Mouse (Mus musculus): ENCODE data around the gene Ssr2. TPM values are rescaled to one million over a fixed set of nuclear protein-coding genes. Genes with fewer than 3 reads are reported as not detected.

Ssr2 gene
- total and polyA plus RNA-seq, 3 experiments: 65.3 to 80.0 (median 67.6) TPM

DNA sequence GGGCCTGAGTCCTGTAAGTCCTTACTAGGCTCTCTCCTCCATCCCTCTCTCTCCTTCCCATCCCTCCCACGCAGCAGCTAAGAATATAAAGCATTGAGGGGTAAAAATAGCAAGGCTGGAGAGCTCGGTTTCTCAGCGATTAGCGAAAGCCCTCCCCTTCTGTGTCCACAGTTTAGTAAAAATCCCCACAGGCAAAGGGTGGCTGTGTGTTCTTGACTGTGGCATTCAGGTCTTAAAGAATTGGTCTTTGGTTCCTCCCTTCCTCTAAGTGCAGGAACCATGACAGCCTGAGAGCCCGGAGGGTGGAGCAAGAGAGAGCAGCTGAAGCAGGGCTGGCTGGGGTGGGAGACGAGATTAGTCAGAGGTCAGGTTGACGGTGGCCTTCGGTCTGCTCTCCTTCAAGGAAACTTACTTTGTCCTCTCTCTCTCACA lies 60.9 kb downstream of the Ssr2 start:
- H3K36me3 ChIP-seq (ENCODE audit: control insufficient read depth, insufficient read depth, low read length): peaks cover 8% of the 10 kb centered on the region
- H3K9ac ChIP-seq (ENCODE audit: low read depth, low read length): no peak overlapping the region
- no peaks in the 10 kb centered on the region for H3K27me3 ChIP-seq (ENCODE audit: control insufficient read depth, insufficient read depth, low read length)
- WGBS: 39% methylated on average over 8 of the region's 8 CpGs
- DNase-seq: peak in 1 of 2 experiments; percentile 24
- H3K27ac ChIP-seq: peak overlapping the region; percentile 13; the same call in 1 of the 2 replicates
- peaks cover 5% of the 10 kb centered on the region for H3K4me1 ChIP-seq (ENCODE audit: control insufficient read depth, insufficient read depth, low read length)
- no peak for TF ChIP-seq POLR2A (IDR thresholded peaks at IDR 0.05; ENCODE audit: insufficient read depth, low read depth, low read length)
- TF ChIP-seq EP300 (IDR thresholded peaks at IDR 0.05; ENCODE audit: insufficient read depth, low read depth, low read length): no peak
- TF ChIP-seq CTCF (IDR thresholded peaks at IDR 0.05): no peak
- no peaks in the 10 kb centered on the region for H3K79me2 ChIP-seq (replicated peaks; ENCODE audit: control insufficient read depth, insufficient read depth, low read length)
- no peak overlapping the region for H3K4me3 ChIP-seq
- intact Hi-C loops (cut with DNase I): no loop called here

DNA sequence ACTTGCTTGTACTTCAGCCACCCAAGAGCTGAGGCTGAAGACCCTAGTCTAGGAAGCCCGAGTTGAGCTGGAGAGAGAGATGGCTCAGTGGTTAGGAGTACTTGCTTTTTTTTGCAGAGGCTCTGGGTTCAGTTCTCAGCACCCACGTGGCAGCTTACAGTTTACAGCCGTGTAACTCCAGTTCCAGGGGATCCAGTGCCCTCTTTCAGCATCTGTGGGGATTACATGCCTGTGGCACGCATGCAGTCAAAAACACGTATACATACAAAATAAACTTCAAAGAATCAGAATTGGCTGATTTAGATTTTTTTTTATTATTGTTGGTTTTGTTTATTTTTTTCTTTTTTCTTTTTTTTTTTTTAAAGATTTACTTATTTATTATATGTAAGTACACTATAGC lies 61.5 kb downstream of the Ssr2 start:
- DNase-seq: no peak
- WGBS: 92% methylated on average over 5 of the region's 5 CpGs
- H3K9ac ChIP-seq (ENCODE audit: low read depth, low read length): no peak overlapping the region
- H3K36me3 ChIP-seq (ENCODE audit: control insufficient read depth, insufficient read depth, low read length): peaks cover 8% of the 10 kb centered on the region
- H3K79me2 ChIP-seq (replicated peaks; ENCODE audit: control insufficient read depth, insufficient read depth, low read length): no peaks in the 10 kb centered on the region
- no peaks in the 10 kb centered on the region for H3K27me3 ChIP-seq (ENCODE audit: control insufficient read depth, insufficient read depth, low read length)
- no peaks in the 10 kb centered on the region; the same call in none of the 2 replicates for H3K4me1 ChIP-seq (ENCODE audit: control insufficient read depth, insufficient read depth, low read length)
- no peak overlapping the region for H3K4me3 ChIP-seq
- no peak for TF ChIP-seq POLR2A (IDR thresholded peaks at IDR 0.05; ENCODE audit: insufficient read depth, low read depth, low read length)
- TF ChIP-seq CTCF (IDR thresholded peaks at IDR 0.05): peak; percentile 46
- intact Hi-C loops (cut with DNase I): no loop called here
- peak overlapping the region; percentile 13; the same call in 1 of the 2 replicates for H3K27ac ChIP-seq

Small RNAs within 50 kb of the gene (microRNA-seq; reads per million reads assigned to microRNA genes)
- gene Mir1905: 0 reads per million in 2 experiments

Other genes with a start within 250 kb of the Ssr2 start
- gene Tmem79, start 239.7 kb upstream of the Ssr2 start, total RNA-seq (2021): 1 to 10 TPM; 1.6 to 1.7 TPM
- 2.3 and 3.5 TPM in 2 replicates for gene Tmem79, start 239.7 kb upstream of the Ssr2 start, polyA plus RNA-seq (2012; rRNA removed)
- 10 to 100 TPM; 42.7 to 45.8 TPM for gene Smg5, start 239.6 kb upstream of the Ssr2 start, total RNA-seq (2021)
- gene Smg5, start 239.6 kb upstream of the Ssr2 start, polyA plus RNA-seq (2012; rRNA removed): 44.4 and 66.9 TPM in 2 replicates
- gene Paqr6, start 211.3 kb upstream of the Ssr2 start, total RNA-seq (2021): under 1 TPM; 0.44 to 0.57 TPM
- gene Paqr6, start 211.3 kb upstream of the Ssr2 start, polyA plus RNA-seq (2012; rRNA removed): 5.0 and 7.5 TPM in 2 replicates
- gene Bglap3, start 203.1 kb upstream of the Ssr2 start, total RNA-seq (2021): not detected
- gene Bglap3, start 203.1 kb upstream of the Ssr2 start, polyA plus RNA-seq (2012; rRNA removed): not detected in 2 replicates
- not detected for gene Bglap2, start 197.2 kb upstream of the Ssr2 start, total RNA-seq (2021)
- gene Bglap2, start 197.2 kb upstream of the Ssr2 start, polyA plus RNA-seq (2012; rRNA removed): 0.84 and 0.85 TPM in 2 replicates
- gene Bglap, start 191.4 kb upstream of the Ssr2 start, total RNA-seq (2021): not detected
- not detected in 2 replicates for gene Bglap, start 191.4 kb upstream of the Ssr2 start, polyA plus RNA-seq (2012; rRNA removed)
- gene Pmf1, start 165.5 kb upstream of the Ssr2 start, total RNA-seq (2021): 10 to 100 TPM; 12.4 to 15.9 TPM
- 20.8 and 22.3 TPM in 2 replicates for gene Pmf1, start 165.5 kb upstream of the Ssr2 start, polyA plus RNA-seq (2012; rRNA removed)
- 10 to 100 TPM; 11.9 to 14.6 TPM for gene Slc25a44, start 150.7 kb upstream of the Ssr2 start, total RNA-seq (2021)
- gene Slc25a44, start 150.7 kb upstream of the Ssr2 start, polyA plus RNA-seq (2012; rRNA removed): 19.1 and 25.9 TPM in 2 replicates
- gene Sema4a, start 114.7 kb upstream of the Ssr2 start, total RNA-seq (2021): 1 to 10 TPM; 3.2 to 3.3 TPM
- gene Sema4a, start 114.7 kb upstream of the Ssr2 start, polyA plus RNA-seq (2012; rRNA removed): 8.5 and 9.5 TPM in 2 replicates
- gene Lmna, start 65.9 kb upstream of the Ssr2 start, total RNA-seq (2021): 100 to 1,000 TPM; 117 to 138 TPM
- gene Lmna, start 65.9 kb upstream of the Ssr2 start, polyA plus RNA-seq (2012; rRNA removed): 67.3 and 85.2 TPM in 2 replicates
- gene Mex3a, start 43.5 kb upstream of the Ssr2 start, total RNA-seq (2021): under 1 TPM; 0.42 to 0.45 TPM
- gene Mex3a, start 43.5 kb upstream of the Ssr2 start, polyA plus RNA-seq (2012; rRNA removed): 0.27 and 0.59 TPM in 2 replicates
- gene Rab25, start 27.6 kb upstream of the Ssr2 start, total RNA-seq (2021): not detected
- gene Rab25, start 27.6 kb upstream of the Ssr2 start, polyA plus RNA-seq (2012; rRNA removed): 2.2 TPM in 1 of 2 replicates, not detected in the other
- gene Lamtor2, start 22.8 kb upstream of the Ssr2 start, total RNA-seq (2021): 100 to 1,000 TPM in 1 of 2 experiments, 10 to 100 TPM in 1; 94.3 to 104 TPM
- gene Lamtor2, start 22.8 kb upstream of the Ssr2 start, polyA plus RNA-seq (2012; rRNA removed): 118 TPM in 2 replicates
- gene Ubqln4, start 22.1 kb upstream of the Ssr2 start, total RNA-seq (2021): 10 to 100 TPM; 70.1 to 76.5 TPM
- 69.3 and 86.7 TPM in 2 replicates for gene Ubqln4, start 22.1 kb upstream of the Ssr2 start, polyA plus RNA-seq (2012; rRNA removed)
- 10 to 100 TPM; 37.3 to 37.5 TPM for gene Arhgef2, start 30.1 kb downstream of the Ssr2 start, total RNA-seq (2021)
- 51.0 and 53.4 TPM in 2 replicates for gene Arhgef2, start 30.1 kb downstream of the Ssr2 start, polyA plus RNA-seq (2012; rRNA removed)
- gene Rxfp4, start 77.3 kb downstream of the Ssr2 start, total RNA-seq (2021): not detected
- gene Rxfp4, start 77.3 kb downstream of the Ssr2 start, polyA plus RNA-seq (2012; rRNA removed): 0.41 TPM in 1 of 2 replicates, not detected in the other
- 10 to 100 TPM; 24.9 to 25.7 TPM for gene Khdc4, start 109.9 kb downstream of the Ssr2 start, total RNA-seq (2021)
- gene Khdc4, start 109.9 kb downstream of the Ssr2 start, polyA plus RNA-seq (2012; rRNA removed): 29.9 and 46.1 TPM in 2 replicates
- gene Rit1, start 141.0 kb downstream of the Ssr2 start, total RNA-seq (2021): 10 to 100 TPM; 57.0 to 66.6 TPM
- gene Rit1, start 141.0 kb downstream of the Ssr2 start, polyA plus RNA-seq (2012; rRNA removed): 98.3 and 112 TPM in 2 replicates
- 1 to 10 TPM; 6.6 to 7.9 TPM for gene Syt11, start 199.3 kb downstream of the Ssr2 start, total RNA-seq (2021)
- 10.2 and 18.2 TPM in 2 replicates for gene Syt11, start 199.3 kb downstream of the Ssr2 start, polyA plus RNA-seq (2012; rRNA removed)

Measured in heart, adult 2 months (tissue).